Mouse (Mus musculus): ENCODE measurements at regions not wholly inside any gene's neighbourhood (a gene's known extent, or its start where the extent isn't known, plus 50 kb on each side); places are given as distances from the start of the nearest gene placed in this dataset.

GRCm38 (mm10) chr10:31049352-31049751, 206.8 kb upstream of the Hey2 start:
- no peak for DNase-seq (ENCODE audit: low spot score)
- TF ChIP-seq EP300 (IDR thresholded peaks at IDR 0.05) (no peak), CTCF (IDR thresholded peaks at IDR 0.05) (no peak)

GRCm38 (mm10) chr10:31035611-31036010, 193.0 kb upstream of the Hey2 start:
- no peak overlapping the region for H3K9ac ChIP-seq (replicated peaks; ENCODE audit: low read depth)
- H3K27me3 ChIP-seq (replicated peaks; ENCODE audit: insufficient read depth, low read length): no peaks in the 10 kb centered on the region
- no peak overlapping the region for H3K4me3 ChIP-seq (ENCODE audit: low read depth, low read length)
- no peak overlapping the region for H3K4me2 ChIP-seq (replicated peaks; ENCODE audit: low read depth, low read length)
- WGBS: 79% methylated on average over 4 of the region's 4 CpGs
- TF ChIP-seq EP300 (IDR thresholded peaks at IDR 0.05) (no peak), CTCF (IDR thresholded peaks at IDR 0.05) (no peak)
- no peak overlapping the region for H3K27ac ChIP-seq (ENCODE audit: low read length)
- ATAC-seq: no peak
- no peaks in the 10 kb centered on the region for H3K9me3 ChIP-seq (ENCODE audit: low read length)
- no peaks in the 10 kb centered on the region for H3K36me3 ChIP-seq (ENCODE audit: insufficient read depth, low read length)
- DNase-seq (ENCODE audit: low spot score): no peak
- H3K4me1 ChIP-seq (ENCODE audit: insufficient read depth, low read depth, low read length): no peaks in the 10 kb centered on the region

More at GRCm38 (mm10) chr10:31049352-31049751, 206.8 kb upstream of the Hey2 start:
- no peaks in the 10 kb centered on the region for H3K27me3 ChIP-seq (replicated peaks; ENCODE audit: insufficient read depth, low read length)
- no peaks in the 10 kb centered on the region for H3K36me3 ChIP-seq (ENCODE audit: insufficient read depth, low read length)
- no peak overlapping the region for H3K4me2 ChIP-seq (replicated peaks; ENCODE audit: low read depth, low read length)
- H3K27ac ChIP-seq (ENCODE audit: low read length): no peak overlapping the region
- H3K9ac ChIP-seq (replicated peaks; ENCODE audit: low read depth): no peak overlapping the region
- H3K4me3 ChIP-seq (ENCODE audit: low read depth, low read length): no peak overlapping the region
- no peaks in the 10 kb centered on the region for H3K9me3 ChIP-seq (ENCODE audit: low read length)
- no peak for ATAC-seq
- 69% methylated on average over 2 of the region's 2 CpGs for WGBS
- no peaks in the 10 kb centered on the region for H3K4me1 ChIP-seq (ENCODE audit: insufficient read depth, low read depth, low read length)

- H3K27ac ChIP-seq (ENCODE audit: low read length): no peak overlapping the region
- ATAC-seq (no peak), DNase-seq (ENCODE audit: low spot score) (no peak)
- H3K4me2 ChIP-seq (replicated peaks; ENCODE audit: low read depth, low read length): no peak overlapping the region
- H3K4me3 ChIP-seq (ENCODE audit: low read depth, low read length): no peak overlapping the region
- no peaks in the 10 kb centered on the region for H3K4me1 ChIP-seq (ENCODE audit: insufficient read depth, low read depth, low read length)
- H3K27me3 ChIP-seq (replicated peaks; ENCODE audit: insufficient read depth, low read length): no peaks in the 10 kb centered on the region
- no peaks in the 10 kb centered on the region for H3K36me3 ChIP-seq (ENCODE audit: insufficient read depth, low read length)
- WGBS: 16% methylated on average over 3 of the region's 3 CpGs
- H3K9me3 ChIP-seq (ENCODE audit: low read length): no peaks in the 10 kb centered on the region
- TF ChIP-seq EP300 (IDR thresholded peaks at IDR 0.05): no peak
- TF ChIP-seq CTCF (IDR thresholded peaks at IDR 0.05): no peak
- H3K9ac ChIP-seq (replicated peaks; ENCODE audit: low read depth): no peak overlapping the region
Observed at GRCm38 (mm10) chr10:31034782-31035181, 192.2 kb upstream of the Hey2 start.

DNA sequence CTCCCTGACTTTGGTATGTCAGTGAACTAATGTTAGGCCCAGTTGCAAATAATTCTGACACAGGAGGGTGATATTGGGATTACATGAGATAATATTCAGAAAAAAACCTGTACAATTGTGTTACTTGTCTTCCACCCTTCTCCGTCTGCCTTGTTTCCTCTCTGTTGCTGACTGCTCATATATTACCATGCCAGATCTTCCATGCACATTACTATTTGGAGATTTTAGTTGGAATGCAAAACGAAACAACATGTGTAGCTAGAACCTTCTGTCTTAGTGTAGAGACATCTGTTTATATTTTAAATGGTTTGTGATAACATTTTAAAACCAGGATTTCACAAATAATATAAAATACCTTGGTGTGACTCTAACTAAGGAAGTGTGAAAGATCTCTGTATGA, 188.1 kb upstream of the Hey2 start:
- H3K4me2 ChIP-seq (replicated peaks; ENCODE audit: low read depth, low read length): no peak overlapping the region
- ATAC-seq (no peak), DNase-seq (ENCODE audit: low spot score) (no peak)
- no peaks in the 10 kb centered on the region for H3K36me3 ChIP-seq (ENCODE audit: insufficient read depth, low read length)
- H3K9me3 ChIP-seq (ENCODE audit: low read length): no peaks in the 10 kb centered on the region
- 60% methylated on average over 2 of the region's 2 CpGs for WGBS
- H3K4me3 ChIP-seq (ENCODE audit: low read depth, low read length): no peak overlapping the region
- H3K4me1 ChIP-seq (ENCODE audit: insufficient read depth, low read depth, low read length): no peaks in the 10 kb centered on the region
- H3K27me3 ChIP-seq (replicated peaks; ENCODE audit: insufficient read depth, low read length): no peaks in the 10 kb centered on the region
- no peak overlapping the region for H3K9ac ChIP-seq (replicated peaks; ENCODE audit: low read depth)
- TF ChIP-seq CTCF (IDR thresholded peaks at IDR 0.05) (no peak), EP300 (IDR thresholded peaks at IDR 0.05) (no peak)
- H3K27ac ChIP-seq (ENCODE audit: low read length): no peak overlapping the region

- Histone ChIP-seq H3K4me3 (ENCODE audit: low read depth, low read length) (no peak overlapping the region), H3K27me3 (replicated peaks; ENCODE audit: insufficient read depth, low read length) (no peaks in the 10 kb centered on the region), H3K4me1 (ENCODE audit: insufficient read depth, low read depth, low read length) (no peaks in the 10 kb centered on the region), H3K4me2 (replicated peaks; ENCODE audit: low read depth, low read length) (no peak overlapping the region), H3K9ac (replicated peaks; ENCODE audit: low read depth) (no peak overlapping the region), H3K9me3 (ENCODE audit: low read length) (no peaks in the 10 kb centered on the region), H3K27ac (ENCODE audit: low read length) (no peak overlapping the region), H3K36me3 (ENCODE audit: insufficient read depth, low read length) (no peaks in the 10 kb centered on the region)
- ATAC-seq: no peak
- TF ChIP-seq EP300 (IDR thresholded peaks at IDR 0.05) (no peak), CTCF (IDR thresholded peaks at IDR 0.05) (no peak)
- 26% methylated on average over 1 of the region's 1 CpGs for WGBS
- no peak for DNase-seq (ENCODE audit: low spot score)
Observed at GRCm38 (mm10) chr10:31026440-31026839, 183.8 kb upstream of the Hey2 start.

DNA sequence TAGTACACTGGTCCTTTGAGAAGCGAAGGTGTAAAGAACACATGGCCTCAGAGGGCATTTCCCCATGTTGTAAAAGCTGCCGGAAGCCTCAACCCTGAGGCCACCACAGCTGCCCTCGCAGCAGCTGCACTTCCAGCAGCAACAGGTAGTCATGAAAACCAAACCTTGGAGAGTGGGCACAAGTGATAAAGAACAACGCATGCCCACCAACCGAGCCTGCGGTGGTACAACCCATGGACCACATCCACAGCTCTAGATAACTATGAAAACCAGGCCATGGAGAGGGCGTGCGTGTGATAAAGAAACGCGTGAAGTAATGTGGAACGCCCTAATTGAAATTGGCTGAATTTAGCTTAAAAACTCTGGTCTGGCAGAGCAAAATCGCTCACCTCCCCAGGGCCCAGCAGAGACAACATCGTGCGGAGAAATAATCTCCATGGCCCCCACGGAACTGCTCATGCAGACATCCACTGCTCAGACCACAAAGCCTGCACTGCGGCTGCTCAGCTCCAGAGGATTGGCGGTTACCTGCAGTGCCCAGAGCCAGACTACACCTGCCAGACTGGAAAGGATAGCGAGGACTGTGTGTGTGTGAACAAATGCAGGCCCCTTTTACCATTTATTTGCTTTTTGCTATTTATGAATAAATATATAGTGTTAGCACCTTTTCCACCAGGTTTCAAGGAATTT, 170.2 kb upstream of the Hey2 start:
- no peak overlapping the region for H3K27ac ChIP-seq (ENCODE audit: low read length)
- no peak overlapping the region for H3K4me3 ChIP-seq (ENCODE audit: low read depth, low read length)
- H3K9ac ChIP-seq (replicated peaks; ENCODE audit: low read depth): no peak overlapping the region
- no peaks in the 10 kb centered on the region for H3K36me3 ChIP-seq (ENCODE audit: insufficient read depth, low read length)
- no peak overlapping the region for H3K4me2 ChIP-seq (replicated peaks; ENCODE audit: low read depth, low read length)
- WGBS: 82% methylated on average over 18 of the region's 18 CpGs
- H3K9me3 ChIP-seq (ENCODE audit: low read length): no peaks in the 10 kb centered on the region
- DNase-seq (ENCODE audit: low spot score) (no peak), ATAC-seq (no peak)
- no peak for TF ChIP-seq CTCF (IDR thresholded peaks at IDR 0.05)
- TF ChIP-seq EP300 (IDR thresholded peaks at IDR 0.05): no peak
- no peaks in the 10 kb centered on the region for H3K27me3 ChIP-seq (replicated peaks; ENCODE audit: insufficient read depth, low read length)
- no peaks in the 10 kb centered on the region for H3K4me1 ChIP-seq (ENCODE audit: insufficient read depth, low read depth, low read length)

- H3K36me3 ChIP-seq (ENCODE audit: insufficient read depth, low read length): no peaks in the 10 kb centered on the region
- WGBS: 27% methylated on average over 1 of the region's 1 CpGs
- no peak for DNase-seq (ENCODE audit: low spot score)
- H3K4me1 ChIP-seq (ENCODE audit: insufficient read depth, low read depth, low read length): no peaks in the 10 kb centered on the region
- no peak overlapping the region for H3K4me2 ChIP-seq (replicated peaks; ENCODE audit: low read depth, low read length)
- no peaks in the 10 kb centered on the region for H3K9me3 ChIP-seq (ENCODE audit: low read length)
- TF ChIP-seq EP300 (IDR thresholded peaks at IDR 0.05): no peak
- no peak for TF ChIP-seq CTCF (IDR thresholded peaks at IDR 0.05)
- H3K27me3 ChIP-seq (replicated peaks; ENCODE audit: insufficient read depth, low read length): no peaks in the 10 kb centered on the region
- ATAC-seq: no peak
- H3K9ac ChIP-seq (replicated peaks; ENCODE audit: low read depth): no peak overlapping the region
- no peak overlapping the region for H3K4me3 ChIP-seq (ENCODE audit: low read depth, low read length)
- no peak overlapping the region for H3K27ac ChIP-seq (ENCODE audit: low read length)
Observed at GRCm38 (mm10) chr10:31009955-31010254, 167.3 kb upstream of the Hey2 start.
